Mouse (Mus musculus) liver, embryonic 15.5 days (tissue): ENCODE data around the gene Abcc10. TPM values are rescaled to one million over a fixed set of nuclear protein-coding genes. Genes with fewer than 3 reads are reported as not detected.

Experiments used
- ATAC-seq: fragments of 200-750 bp; cut with Nextera tagmentation; 2 replicates; pipeline ENCODE4 v1.8.0; 2017; ENCODE audit warnings: moderate number of reproducible peaks, mild to moderate bottlenecking, moderate library complexity; ENCODE audit not compliant: insufficient read depth
- H3K27ac ChIP-seq: fragments of 300-500 bp; sonication (generic); replicated peaks from 2 replicates; pipeline ENCODE4 v1.5.1; 2015; ENCODE audit warnings: mild to moderate bottlenecking, inconsistent platforms
- H3K27me3 ChIP-seq: fragments of 300-500 bp; sonication (generic); 2 replicates; pipeline ENCODE4 v1.6.1; 2015; ENCODE audit warnings: mild to moderate bottlenecking, inconsistent platforms
- H3K36me3 ChIP-seq: fragments of 300-500 bp; sonication (generic); replicated peaks from 2 replicates; pipeline ENCODE4 v1.6.1; 2015; ENCODE audit warnings: moderate library complexity, mild to moderate bottlenecking, inconsistent platforms
- H3K4me1 ChIP-seq: fragments of 300-500 bp; sonication (generic); replicated peaks from 2 replicates; pipeline ENCODE4 v1.6.1; 2015; ENCODE audit warnings: inconsistent platforms
- H3K4me2 ChIP-seq: fragments of 300-500 bp; sonication (generic); 2 replicates; pipeline ENCODE4 v1.6.1; 2015; ENCODE audit warnings: moderate library complexity, mild to moderate bottlenecking, inconsistent platforms
- H3K4me3 ChIP-seq: fragments of 300-500 bp; sonication (generic); replicated peaks from 2 replicates; pipeline ENCODE4 v1.5.1; 2015; ENCODE audit warnings: mild to moderate bottlenecking, inconsistent platforms
- H3K9ac ChIP-seq: fragments of 300-500 bp; sonication (generic); 2 replicates; pipeline ENCODE4 v1.6.1; 2015; ENCODE audit warnings: moderate library complexity, mild to moderate bottlenecking, inconsistent platforms
- H3K9me3 ChIP-seq: fragments of 300-500 bp; sonication (generic); replicated peaks from 2 replicates; pipeline ENCODE4 v1.6.1; 2016; ENCODE audit warnings: inconsistent platforms
- whole genome bisulfite sequencing: fragments of 180-500 bp; shearing (Covaris S2); methylation state at CpG from one replicate; pipeline ENCODE4 v1.1.7; 2015; ENCODE audit warnings: mixed read lengths; ENCODE audit not compliant: insufficient replicate concordance; 5-methylcytosine and 5-hydroxymethylcytosine counted together
- polyA plus RNA-seq: library from polyadenylated mRNA; unstranded; fragments of >200 nt; fragmentation: Nextera tagmentation; extraction: Ambion mirVana; gene quantifications from 2 replicates; pipeline ENCODE4 v1.2.1, GENCODE M21; 2015

Gene Abcc10
- polyA plus RNA-seq, 1 experiment from 2014 or later, result 1.8 TPM

DNA sequence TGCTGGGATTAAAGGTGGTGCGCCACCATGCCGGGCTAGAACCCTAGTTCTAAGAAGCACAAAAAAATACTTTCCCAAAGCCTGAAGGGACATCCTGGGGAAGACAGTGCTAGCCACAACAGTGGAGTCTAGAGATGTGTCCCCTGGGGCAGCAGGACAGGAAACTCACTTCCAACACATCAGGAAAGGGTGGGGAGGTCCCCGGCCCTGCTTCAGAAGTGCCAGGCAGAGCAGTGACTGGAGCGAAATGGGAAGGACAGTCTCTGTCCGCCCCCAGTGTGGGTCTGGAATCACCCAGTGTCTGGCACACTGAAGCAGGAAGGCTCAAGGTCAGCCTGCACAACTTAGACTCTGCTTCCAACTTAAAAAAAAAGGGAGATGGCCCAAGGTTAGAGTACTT is 55.5 kb downstream of the Abcc10 start:
- H3K9ac ChIP-seq, result no peak overlapping the region
- H3K36me3 ChIP-seq, result peaks cover 38% of the 10 kb centered on the region
- 75% methylated on average over 5 of the region's 5 CpGs for WGBS
- no peak overlapping the region for H3K27ac ChIP-seq
- no peak for ATAC-seq
- H3K27me3 ChIP-seq, result no peaks in the 10 kb centered on the region
- no peaks in the 10 kb centered on the region for H3K9me3 ChIP-seq
- no peak overlapping the region for H3K4me3 ChIP-seq
- 0 out of 2 replicates have a peak, but pooled peaks cover 3% of the 10 kb centered on the region for H3K4me1 ChIP-seq
- no peak overlapping the region for H3K4me2 ChIP-seq

- 0 out of 2 replicates have a peak, but pooled peaks cover 3% of the 10 kb centered on the region for H3K4me1 ChIP-seq
- no peaks in the 10 kb centered on the region for H3K27me3 ChIP-seq
- WGBS, result 79% methylated on average over 2 of the region's 2 CpGs
- H3K4me2 ChIP-seq, result no peak overlapping the region
- no peak overlapping the region for H3K9ac ChIP-seq
- H3K27ac ChIP-seq, result no peak overlapping the region
- ATAC-seq, result no peak
- no peak overlapping the region for H3K4me3 ChIP-seq
- peaks cover 34% of the 10 kb centered on the region for H3K36me3 ChIP-seq
- H3K9me3 ChIP-seq, result no peaks in the 10 kb centered on the region
Measured at GRCm38 (mm10) chr17:46272058-46272457, 56.1 kb downstream of the Abcc10 start.

- ATAC-seq, result no peak
- 81% methylated on average over 19 of the region's 19 CpGs for WGBS
- Histone ChIP-seq H3K9ac (no peak overlapping the region), H3K27ac (no peak overlapping the region), H3K4me2 (no peak overlapping the region), H3K27me3 (no peaks in the 10 kb centered on the region), H3K4me1 (peaks cover 8% of the 10 kb centered on the region; the same call in 1 of the 2 replicates), H3K36me3 (peaks cover 33% of the 10 kb centered on the region), H3K4me3 (no peak overlapping the region), H3K9me3 (no peaks in the 10 kb centered on the region)
Measured at GRCm38 (mm10) chr17:46269771-46270534, 58.2 kb downstream of the Abcc10 start.

DNA sequence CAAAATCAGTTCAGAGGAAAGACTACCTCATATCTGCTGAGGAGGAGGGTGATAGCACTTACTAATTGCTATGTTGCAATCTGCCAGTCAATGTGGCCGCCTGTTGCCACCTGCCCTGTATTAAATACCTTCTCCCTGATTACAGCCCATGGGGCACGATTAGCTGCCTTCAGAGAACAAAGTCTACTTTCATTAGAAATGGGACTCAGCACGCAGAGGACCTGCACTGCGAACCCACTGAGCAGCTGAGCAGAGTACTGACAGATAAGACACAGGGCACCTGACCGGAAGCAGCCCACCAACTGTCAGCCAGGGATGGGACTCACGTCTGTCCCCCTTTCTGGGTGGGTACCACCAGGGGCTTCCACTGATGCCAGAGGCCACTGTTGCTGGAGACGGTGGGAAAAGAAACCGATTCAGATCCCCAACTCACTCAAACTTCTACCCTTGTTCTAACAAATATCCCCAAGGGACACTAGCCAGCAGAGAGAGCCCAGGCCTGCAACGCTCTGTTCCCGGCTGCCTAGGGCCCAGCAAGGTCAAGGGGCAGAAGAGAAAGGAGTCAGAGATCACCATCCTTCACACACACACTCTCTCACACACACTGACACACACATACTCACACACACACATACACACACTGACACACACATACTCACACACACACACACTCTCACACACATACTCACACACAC is 60.0 kb downstream of the Abcc10 start:
- H3K27me3 ChIP-seq, result no peaks in the 10 kb centered on the region
- H3K9me3 ChIP-seq, result no peaks in the 10 kb centered on the region
- no peak overlapping the region for H3K9ac ChIP-seq
- no peak overlapping the region for H3K27ac ChIP-seq
- peaks cover 48% of the 10 kb centered on the region for H3K36me3 ChIP-seq
- WGBS, result 75% methylated on average over 10 of the region's 10 CpGs
- H3K4me2 ChIP-seq, result no peak overlapping the region
- ATAC-seq, result no peak
- H3K4me3 ChIP-seq, result no peak overlapping the region
- H3K4me1 ChIP-seq, result peaks cover 8% of the 10 kb centered on the region; the same call in 1 of the 2 replicates

- H3K27ac ChIP-seq, result no peak overlapping the region
- H3K9ac ChIP-seq, result no peak overlapping the region
- H3K36me3 ChIP-seq, result peaks cover 54% of the 10 kb centered on the region
- H3K4me1 ChIP-seq, result peaks cover 8% of the 10 kb centered on the region; the same call in 1 of the 2 replicates
- no peaks in the 10 kb centered on the region for H3K9me3 ChIP-seq
- H3K27me3 ChIP-seq, result no peaks in the 10 kb centered on the region
- no peak for ATAC-seq
- H3K4me2 ChIP-seq, result no peak overlapping the region
- H3K4me3 ChIP-seq, result no peak overlapping the region
- 81% methylated on average over 7 of the region's 7 CpGs for WGBS
Measured at GRCm38 (mm10) chr17:46267511-46267910, 60.6 kb downstream of the Abcc10 start.

DNA sequence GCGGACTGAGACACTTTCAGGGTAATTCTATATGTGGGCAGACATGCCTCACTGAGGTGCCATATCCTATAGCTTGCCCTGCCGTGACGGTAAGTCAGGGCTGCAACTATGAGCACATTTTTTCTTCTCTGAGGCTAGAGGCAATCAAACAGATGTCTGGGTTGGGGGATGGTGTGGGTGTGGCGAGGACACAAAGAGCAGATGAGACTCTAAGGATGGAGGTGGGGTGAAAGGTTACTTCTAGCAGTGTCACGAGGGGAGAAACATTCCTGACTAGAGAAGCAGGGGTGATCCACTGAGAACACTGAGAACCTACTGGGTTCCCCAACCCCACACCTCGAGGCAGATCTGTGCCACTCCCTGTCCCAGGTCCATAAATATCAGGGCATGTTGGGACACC is 61.2 kb downstream of the Abcc10 start:
- no peaks in the 10 kb centered on the region for H3K27me3 ChIP-seq
- H3K36me3 ChIP-seq, result peaks cover 57% of the 10 kb centered on the region
- 69% methylated on average over 6 of the region's 6 CpGs for WGBS
- no peak overlapping the region for H3K4me3 ChIP-seq
- H3K9ac ChIP-seq, result no peak overlapping the region
- no peak for ATAC-seq
- no peak overlapping the region for H3K4me2 ChIP-seq
- H3K9me3 ChIP-seq, result no peaks in the 10 kb centered on the region
- peaks cover 8% of the 10 kb centered on the region; the same call in 1 of the 2 replicates for H3K4me1 ChIP-seq
- H3K27ac ChIP-seq, result no peak overlapping the region

DNA sequence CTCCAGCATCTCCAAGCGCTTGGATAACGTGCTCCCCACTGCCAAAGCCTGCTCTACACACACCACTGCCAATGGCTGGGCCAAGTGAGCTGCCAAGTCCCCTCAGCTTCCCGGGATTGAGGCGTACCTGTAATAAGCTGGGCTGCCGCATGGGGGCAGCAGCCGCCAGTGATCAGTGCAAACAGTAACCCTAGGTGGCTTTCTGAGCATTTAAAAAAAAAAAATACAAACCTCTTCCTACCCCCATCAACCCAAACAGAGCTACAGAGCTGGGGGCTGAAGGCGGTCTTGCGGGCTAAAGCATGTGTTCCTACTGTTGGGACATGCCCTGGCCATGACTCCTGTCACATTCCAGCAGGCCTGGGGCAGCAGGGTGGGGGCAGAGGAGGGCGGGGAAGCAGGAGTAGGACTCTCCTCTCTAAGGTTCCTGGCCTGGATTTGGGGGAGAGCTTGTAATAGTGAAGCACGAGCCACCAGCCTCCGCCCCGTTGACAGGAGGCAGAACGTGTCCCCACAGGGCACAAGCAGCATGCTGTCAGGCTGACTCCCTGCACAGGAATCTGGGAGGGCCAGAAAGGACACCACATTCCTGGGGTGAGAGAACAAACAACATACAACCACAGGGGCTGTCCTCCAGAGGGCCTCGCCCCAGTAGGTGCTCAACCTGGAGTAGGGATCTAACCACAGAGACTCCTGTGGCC is 62.1 kb downstream of the Abcc10 start:
- Histone ChIP-seq H3K9ac (no peak overlapping the region), H3K4me1 (peaks cover 8% of the 10 kb centered on the region; the same call in 1 of the 2 replicates), H3K4me2 (no peak overlapping the region), H3K9me3 (no peaks in the 10 kb centered on the region), H3K27ac (no peak overlapping the region), H3K27me3 (no peaks in the 10 kb centered on the region), H3K36me3 (peaks cover 58% of the 10 kb centered on the region), H3K4me3 (no peak overlapping the region)
- peak; percentile 29; the same call in 1 of the 2 replicates for ATAC-seq
- 29% methylated on average over 14 of the region's 14 CpGs for WGBS

- no peak overlapping the region for H3K27ac ChIP-seq
- H3K36me3 ChIP-seq, result peaks cover 58% of the 10 kb centered on the region
- no peak for ATAC-seq
- H3K4me1 ChIP-seq, result peaks cover 8% of the 10 kb centered on the region; the same call in 1 of the 2 replicates
- H3K9me3 ChIP-seq, result no peaks in the 10 kb centered on the region
- no peak overlapping the region for H3K9ac ChIP-seq
- no peak overlapping the region for H3K4me2 ChIP-seq
- no peaks in the 10 kb centered on the region for H3K27me3 ChIP-seq
- no peak overlapping the region for H3K4me3 ChIP-seq
- 81% methylated on average over 12 of the region's 12 CpGs for WGBS
Measured at GRCm38 (mm10) chr17:46265502-46265901, 62.6 kb downstream of the Abcc10 start.

GRCm38 (mm10) chr17:46262201-46262694 is 65.9 kb downstream of the Abcc10 start:
- ATAC-seq, result no peak
- peaks cover 77% of the 10 kb centered on the region for H3K36me3 ChIP-seq
- peaks cover 8% of the 10 kb centered on the region; the same call in 1 of the 2 replicates for H3K4me1 ChIP-seq

GRCm38 (mm10) chr17:46259675-46260074 is 68.5 kb downstream of the Abcc10 start:
- Histone ChIP-seq H3K4me3 (no peak overlapping the region), H3K27ac (no peak overlapping the region), H3K4me1 (no peaks in the 10 kb centered on the region; the same call in 1 of the 2 replicates), H3K36me3 (peaks cover 67% of the 10 kb centered on the region), H3K4me2 (no peak overlapping the region), H3K9me3 (no peaks in the 10 kb centered on the region), H3K9ac (no peak overlapping the region), H3K27me3 (peaks cover 22% of the 10 kb centered on the region)
- ATAC-seq, result no peak
- 81% methylated on average over 17 of the region's 17 CpGs for WGBS

More at GRCm38 (mm10) chr17:46262201-46262694, 65.9 kb downstream of the Abcc10 start:
- Histone ChIP-seq H3K9me3 (no peaks in the 10 kb centered on the region), H3K27me3 (no peaks in the 10 kb centered on the region), H3K27ac (no peak overlapping the region), H3K9ac (no peak overlapping the region), H3K4me2 (no peak overlapping the region), H3K4me3 (no peak overlapping the region)
- WGBS, result 88% methylated on average over 5 of the region's 5 CpGs
